Mouse (Mus musculus): Measurements from ENCODE around the gene Rpl11. TPM values are rescaled to one million over a fixed set of nuclear protein-coding genes. Genes with fewer than 3 reads are reported as not detected.

The Rpl11 gene
- polyA plus RNA-seq (2012; ENCODE audit: low replicate concordance), result 706 and 1,297 TPM in 2 replicates

GRCm38 (mm10) chr4:136053247-136053596 lies at the start of gene Rpl11:
Gene Rpl11, minus strand, starts transcription at chr4:136053428.

GRCm38 (mm10) chr4:136021549-136022047 lies 31.6 kb downstream of the Rpl11 start, which contains the start of gene Eloa:
Gene Eloa, minus strand, starts transcription at chr4:136021763.

GRCm38 (mm10) chr4:135986943-135987710 lies 66.1 kb downstream of the Rpl11 start, which contains the start of gene Pithd1:
Gene Pithd1, minus strand, starts transcription at chr4:135987264.

Other genes with a start within 250 kb of the Rpl11 start
- 162 and 193 TPM in 2 replicates for gene Srsf10, start 197.7 kb downstream of the Rpl11 start, polyA plus RNA-seq (2012; ENCODE audit: low replicate concordance)
- 6.4 and 21.7 TPM in 2 replicates for gene Pnrc2, start 179.6 kb downstream of the Rpl11 start, polyA plus RNA-seq (2012; ENCODE audit: low replicate concordance)
- 12.5 and 40.8 TPM in 2 replicates for gene Cnr2, start 158.0 kb downstream of the Rpl11 start, polyA plus RNA-seq (2012; ENCODE audit: low replicate concordance)
- gene Fuca1, start 132.7 kb downstream of the Rpl11 start, polyA plus RNA-seq (2012; ENCODE audit: low replicate concordance), result 31.4 and 50.2 TPM in 2 replicates
- gene Hmgcl, start 107.0 kb downstream of the Rpl11 start, polyA plus RNA-seq (2012; ENCODE audit: low replicate concordance), result 22.4 and 27.9 TPM in 2 replicates
- 12.5 and 25.6 TPM in 2 replicates for gene Gale, start 89.7 kb downstream of the Rpl11 start, polyA plus RNA-seq (2012; ENCODE audit: low replicate concordance)
- gene Lypla2, start 80.8 kb downstream of the Rpl11 start, polyA plus RNA-seq (2012; ENCODE audit: low replicate concordance), result 314 and 684 TPM in 2 replicates
- 20.7 and 43.3 TPM in 2 replicates for gene Pithd1, start 66.2 kb downstream of the Rpl11 start, polyA plus RNA-seq (2012; ENCODE audit: low replicate concordance)
- 7.2 and 7.7 TPM in 2 replicates for gene Eloa, start 31.7 kb downstream of the Rpl11 start, polyA plus RNA-seq (2012; ENCODE audit: low replicate concordance)
- 100 and 135 TPM in 2 replicates for gene Id3, start 90.1 kb upstream of the Rpl11 start, polyA plus RNA-seq (2012; ENCODE audit: low replicate concordance)
- 45.9 and 61.7 TPM in 2 replicates for gene E2f2, start 119.0 kb upstream of the Rpl11 start, polyA plus RNA-seq (2012; ENCODE audit: low replicate concordance)
- 0.35 and 0.56 TPM in 2 replicates for gene Asap3, start 152.9 kb upstream of the Rpl11 start, polyA plus RNA-seq (2012; ENCODE audit: low replicate concordance)
- gene Tcea3, start 194.3 kb upstream of the Rpl11 start, polyA plus RNA-seq (2012; ENCODE audit: low replicate concordance), result 0.55 TPM in 1 of 2 replicates, not detected in the other
- 8.7 and 10.5 TPM in 2 replicates for gene Zfp46, start 231.3 kb upstream of the Rpl11 start, polyA plus RNA-seq (2012; ENCODE audit: low replicate concordance)